Mouse (Mus musculus): ENCODE measurements around the gene Med14. TPM values are rescaled to one million over a fixed set of nuclear protein-coding genes. Genes with fewer than 3 reads are reported as not detected.

The Med14 gene
- total RNA-seq (2021): 10 to 100 TPM; 23.2 to 24.7 TPM
- long read RNA-seq, experiment 1, partial matches to known transcripts: 0 of 8 reads
- long read RNA-seq, experiment 1, other reads (novel, unspliced or antisense): 7 of 8 reads
- long read RNA-seq, experiment 2, partial matches to known transcripts: 0 of 1 reads
- long read RNA-seq, experiment 2, other reads (novel, unspliced or antisense): 1 of 1 reads

DNA sequence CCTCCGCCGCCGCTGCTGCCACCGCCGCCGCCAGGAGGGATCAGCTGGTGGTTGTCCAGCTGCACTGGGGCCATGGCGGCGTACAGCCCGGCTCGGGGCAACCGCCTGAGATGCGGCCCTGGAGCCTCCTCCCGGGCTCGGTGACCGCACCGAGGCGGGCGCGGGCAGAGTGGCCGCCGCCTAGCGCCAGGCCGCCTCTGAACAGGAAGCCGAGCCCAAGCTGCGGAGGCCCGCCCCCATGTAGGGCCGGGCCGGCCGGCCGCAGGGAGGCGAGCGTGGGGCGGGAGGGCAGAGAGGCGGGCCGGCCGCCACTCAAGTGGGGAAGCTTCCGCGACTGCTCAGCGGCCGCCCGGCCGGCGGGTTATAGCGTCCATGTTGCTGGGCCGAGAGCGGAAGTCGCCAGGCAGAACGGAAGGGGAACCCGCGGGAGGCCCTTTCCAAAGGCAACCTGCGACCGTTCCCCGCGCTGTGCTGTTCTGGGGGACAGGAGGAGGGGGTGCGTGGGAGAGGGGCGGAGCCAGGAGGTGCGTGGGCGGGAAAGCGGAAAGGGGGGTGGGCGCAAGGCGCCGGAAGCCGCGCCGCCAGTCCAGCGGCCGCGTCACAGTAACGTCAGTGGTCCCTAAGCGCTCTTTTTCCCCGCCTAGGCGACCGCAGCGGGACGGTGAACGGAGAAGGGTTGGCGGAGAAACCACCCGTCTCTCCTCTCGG is at the start of gene Med14:
Med14 (minus strand) TSS at position 448 of the 708 bp plus-strand sequence.
- peak; percentile 87 to 90 for DNase-seq

- no peak for DNase-seq
Observed at GRCm38 (mm10) chrX:12800559-12800958, 38.7 kb upstream of the Med14 start.

DNA sequence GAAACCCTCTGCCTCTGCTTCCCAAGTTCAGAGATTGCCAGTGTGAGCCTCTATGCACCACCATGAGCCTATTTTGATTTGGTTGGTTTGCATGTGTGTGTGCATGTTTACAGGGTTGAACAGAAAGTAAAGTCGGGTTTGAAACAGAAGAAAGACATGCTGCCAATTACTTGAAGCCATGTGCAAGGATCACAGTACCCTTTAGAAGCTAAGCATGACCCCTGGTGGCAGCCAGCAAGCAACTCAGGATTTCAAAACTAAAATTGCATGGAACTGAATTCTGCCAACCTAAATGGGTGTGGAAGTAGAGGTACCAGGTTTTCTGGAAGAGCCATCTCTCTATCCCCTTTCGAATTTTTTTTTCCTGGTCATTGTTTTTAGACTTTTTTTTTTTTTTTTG is 33.0 kb upstream of the Med14 start:
- peak; percentile 11 to 49 for DNase-seq

DNA sequence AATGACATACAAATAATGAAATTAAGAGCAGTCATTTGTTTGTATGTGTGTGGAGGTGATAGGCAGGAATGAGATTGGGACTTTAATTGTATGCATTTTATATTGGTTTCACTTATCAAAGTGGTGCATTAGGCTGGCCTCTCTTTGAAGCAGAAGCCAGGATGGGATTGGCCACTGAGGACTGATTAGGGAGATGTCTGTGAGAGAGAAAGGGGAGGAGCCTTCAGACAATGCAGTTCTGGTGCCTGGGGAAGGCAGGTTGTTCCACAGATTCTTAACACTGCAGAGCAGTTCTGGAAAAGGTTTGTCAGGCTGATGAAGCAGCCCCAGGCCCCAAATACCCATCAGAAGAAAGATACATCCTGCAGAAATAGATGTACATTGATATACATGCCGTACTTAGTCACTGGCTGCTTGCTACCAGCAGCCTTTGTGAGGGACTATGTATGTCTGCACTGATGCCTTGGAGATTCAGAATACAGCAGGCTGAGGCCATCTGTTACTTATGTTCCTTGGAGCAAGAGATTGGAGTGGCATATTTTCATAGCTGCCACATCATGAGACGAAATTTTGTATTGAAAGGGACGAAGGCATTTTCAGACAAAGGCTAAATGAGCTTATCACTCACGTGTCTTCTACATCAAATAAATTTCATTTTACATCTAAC is 29.9 kb upstream of the Med14 start:
- DNase-seq: no peak

DNA sequence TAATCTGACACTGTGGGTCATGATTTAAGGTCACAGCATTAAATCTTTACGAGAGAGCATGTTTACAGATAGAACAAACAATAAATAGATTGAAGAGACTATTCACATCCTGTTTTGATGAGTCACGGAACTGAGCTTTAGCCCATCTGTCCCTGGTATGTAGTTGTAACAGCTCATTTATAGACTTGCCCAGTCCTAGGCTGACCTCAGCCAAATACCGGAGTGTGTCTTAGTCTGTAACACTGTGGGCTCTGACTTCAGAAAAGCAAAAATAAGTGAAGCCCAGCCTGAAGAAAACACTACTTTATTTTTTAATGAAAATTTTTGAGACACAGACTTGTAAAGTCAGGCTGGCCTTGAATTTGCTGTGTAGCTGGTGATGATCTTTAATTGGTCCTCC is 11.4 kb upstream of the Med14 start:
- DNase-seq: no peak

GRCm38 (mm10) chrX:12771561-12771960 is 9.7 kb upstream of the Med14 start:
- DNase-seq: peak; percentile 9 to 14

GRCm38 (mm10) chrX:12768571-12768970 is 6.7 kb upstream of the Med14 start:
- DNase-seq: no peak

- DNase-seq: no peak
Observed at GRCm38 (mm10) chrX:12766846-12767564, 5.1 kb upstream of the Med14 start.

GRCm38 (mm10) chrX:12763127-12763834 is 1.4 kb upstream of the Med14 start:
- no peak for DNase-seq

DNA sequence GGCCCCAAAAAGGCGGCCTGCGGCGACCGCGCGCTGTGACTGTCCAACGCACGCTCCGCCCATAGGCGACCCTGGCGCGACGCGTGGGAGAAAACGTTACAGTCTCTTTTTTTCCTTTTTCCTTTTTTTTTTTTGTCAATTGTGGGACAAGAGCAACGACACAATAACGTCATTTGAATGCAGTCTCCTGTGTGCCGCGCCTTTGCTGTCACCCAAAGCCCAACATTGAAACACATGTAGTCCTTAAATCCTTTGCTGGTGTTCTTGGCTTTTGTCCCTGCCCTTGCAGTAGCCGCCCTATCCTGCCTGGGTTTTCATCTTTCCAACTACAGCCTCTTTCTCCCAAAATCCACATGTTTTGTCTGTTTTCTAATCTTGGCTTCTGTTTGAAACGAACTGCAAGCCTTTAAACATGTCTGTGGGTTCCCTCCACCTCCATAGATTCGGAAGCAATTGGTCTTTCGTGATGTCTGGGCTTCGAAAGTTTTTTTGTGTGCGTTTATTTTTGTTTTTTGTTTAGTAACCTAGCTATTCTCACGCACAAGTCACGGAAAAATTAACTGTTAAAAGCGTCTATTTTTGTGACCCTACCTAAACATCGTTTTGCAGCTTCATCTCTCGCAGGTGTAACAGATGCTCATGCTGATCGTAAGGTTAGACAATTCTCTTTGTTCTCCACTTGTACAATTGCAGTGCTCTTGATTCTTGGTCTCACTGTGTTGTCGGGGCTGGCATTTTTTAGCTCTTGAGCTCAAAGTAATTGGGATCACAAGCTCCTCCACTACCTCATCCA is 657 bp upstream of the Med14 start:
- no peak for DNase-seq

- DNase-seq: no peak
Observed at GRCm38 (mm10) chrX:12761259-12761625, 631 bp downstream of the Med14 start.

- no peak for DNase-seq
Observed at GRCm38 (mm10) chrX:12760501-12760900, 1.4 kb downstream of the Med14 start.

DNA sequence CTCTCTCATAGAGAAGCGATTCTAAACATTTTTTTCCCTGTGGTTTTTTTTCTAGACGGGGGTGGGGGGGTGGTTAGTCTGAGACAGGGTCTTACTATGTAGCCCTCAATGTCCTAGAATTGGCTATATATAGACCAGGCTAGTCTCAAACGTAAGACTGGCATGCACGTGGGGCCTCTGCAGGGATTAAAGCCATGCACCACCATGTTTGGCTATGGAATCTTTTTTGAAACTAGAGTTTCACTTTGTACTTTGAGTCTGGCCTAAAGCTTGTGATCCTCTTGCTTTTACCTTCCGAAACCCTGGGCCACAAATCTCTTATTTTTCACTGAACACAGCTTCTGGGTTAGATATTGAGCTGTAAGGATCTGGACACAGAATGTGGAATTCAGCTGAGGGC is 2.2 kb downstream of the Med14 start:
- DNase-seq: no peak

- DNase-seq: no peak
Observed at GRCm38 (mm10) chrX:12747886-12748285, 14.0 kb downstream of the Med14 start.

DNA sequence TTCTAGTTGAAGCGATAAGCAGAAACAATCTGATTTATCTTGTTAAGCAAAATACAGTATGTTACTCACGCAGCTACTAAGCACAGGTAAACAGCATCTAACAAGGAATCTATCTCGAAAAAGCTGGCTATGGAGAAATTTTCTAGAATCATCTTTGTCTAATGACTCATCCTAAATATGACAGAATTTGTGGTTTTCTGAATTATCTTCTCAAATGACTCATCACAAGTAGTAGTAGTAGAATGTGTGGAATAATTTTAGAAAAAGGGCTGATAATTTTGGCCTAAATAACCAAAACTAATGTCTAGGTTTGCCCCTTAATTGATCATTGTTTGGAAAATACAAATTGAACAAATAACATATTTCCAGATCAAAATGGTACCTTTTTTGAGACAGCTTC is 15.1 kb downstream of the Med14 start:
- DNase-seq: no peak

- no peak for DNase-seq
Observed at GRCm38 (mm10) chrX:12740396-12740795, 21.5 kb downstream of the Med14 start.

DNA sequence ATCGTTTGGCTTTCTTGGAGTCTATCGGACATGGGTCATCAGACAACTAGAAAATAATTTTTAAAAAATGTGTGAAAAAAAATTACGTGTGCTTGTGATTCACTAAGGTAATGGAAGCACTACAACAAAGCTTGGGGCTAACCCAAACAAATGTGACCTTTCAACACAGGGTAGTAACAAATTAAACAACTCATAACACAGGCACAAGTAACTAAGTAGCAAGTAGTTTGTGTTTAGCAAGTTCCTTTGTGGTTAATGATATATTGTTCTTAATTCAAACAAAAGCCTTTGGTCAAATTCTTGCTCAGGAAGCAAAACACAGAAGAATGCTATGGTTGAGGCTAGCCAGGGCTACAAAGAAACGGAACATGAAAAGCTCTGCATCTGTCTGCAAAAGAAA is 45.8 kb downstream of the Med14 start:
- DNase-seq: no peak

DNA sequence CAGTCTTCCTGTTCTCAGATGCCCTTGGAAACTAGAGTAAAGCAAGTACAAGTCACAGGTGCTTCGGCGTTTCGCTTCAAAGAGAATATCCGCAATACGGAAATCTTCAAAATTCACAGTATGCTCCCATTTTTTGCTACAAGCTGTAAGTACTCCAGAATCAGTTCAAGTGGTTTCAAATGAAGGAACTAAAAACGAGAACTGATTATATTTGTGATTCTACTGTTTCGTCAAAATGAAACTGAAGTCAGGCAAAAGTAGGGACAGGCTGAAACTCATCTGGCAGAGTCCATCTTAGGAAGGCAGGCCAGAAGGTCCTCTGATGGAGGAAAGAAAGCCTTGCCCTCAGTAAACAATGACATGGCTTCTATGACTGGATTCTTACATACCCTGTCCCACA is 48.1 kb downstream of the Med14 start:
- DNase-seq: no peak

DNA sequence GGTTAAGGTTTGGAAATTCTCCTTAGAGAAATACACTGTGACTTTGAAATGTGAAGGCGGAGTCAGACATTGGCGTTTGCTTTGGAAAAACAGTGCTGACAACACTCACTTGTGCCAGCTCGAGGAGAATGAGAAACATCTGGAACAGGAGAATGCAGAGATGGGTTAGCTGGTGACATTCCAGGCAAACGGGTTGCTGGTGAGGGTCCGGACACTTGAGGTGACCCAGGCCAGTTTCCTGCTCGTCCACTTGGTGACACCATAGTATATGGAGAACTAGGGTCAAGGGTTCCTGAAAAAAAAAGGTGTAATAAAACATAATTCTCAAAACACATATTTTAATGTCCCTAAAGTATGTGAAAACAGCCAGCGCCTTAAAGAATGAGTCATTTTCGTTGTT is 75.0 kb downstream of the Med14 start:
- DNase-seq: no peak

- no peak for DNase-seq
Observed at GRCm38 (mm10) chrX:12686071-12686470, 75.8 kb downstream of the Med14 start.

- peak; percentile 62 to 80 for DNase-seq
Observed at GRCm38 (mm10) chrX:12677396-12677795, 84.5 kb downstream of the Med14 start.
